Mouse (Mus musculus) lung, postnatal 25 days (tissue): ENCODE results near the gene Ormdl2.
"Not testable (repeated sequence)": the region's sequence is repeated elsewhere in the genome, so short reads cannot be mapped to it uniquely, and the experiment has no call there.

Experiments
- DNase-seq: peaks from one replicate; pipeline ENCODE4 v3.0.0; 2022; ENCODE audit warnings: low spot score

The Ormdl2 gene

DNA sequence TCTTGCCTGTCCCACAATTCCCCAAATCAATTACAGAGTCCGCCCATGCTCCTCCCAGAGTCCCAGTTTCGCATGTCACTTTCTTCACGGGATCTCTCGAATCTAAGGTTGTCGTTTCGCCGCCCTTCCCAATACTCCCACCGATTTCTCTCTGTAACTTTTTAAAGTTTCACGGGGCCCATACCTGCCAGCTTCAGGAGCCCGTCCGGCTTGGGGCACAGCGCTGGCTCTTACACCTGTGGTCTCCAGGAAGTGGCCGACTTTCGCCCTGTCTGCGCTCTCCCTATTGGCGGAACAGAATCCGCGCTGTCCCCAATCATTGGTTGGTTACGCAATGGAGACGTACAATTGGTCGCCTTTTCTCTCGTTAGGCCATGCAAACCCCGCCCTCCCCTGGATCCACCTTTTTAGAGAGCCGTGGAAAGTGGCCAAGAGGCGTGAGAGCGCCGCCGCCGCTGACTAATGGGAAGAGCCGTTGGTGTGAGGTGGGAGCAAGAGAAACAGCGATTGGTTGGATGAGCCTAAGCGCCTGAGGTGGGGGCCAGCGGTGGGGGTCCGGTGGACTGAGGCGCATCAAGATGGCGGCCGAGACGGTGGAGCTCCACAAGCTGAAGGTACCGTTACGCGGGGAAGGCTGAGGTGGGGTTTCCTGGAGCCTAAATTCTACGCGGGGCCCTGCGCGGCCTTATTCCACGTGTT is at the start of gene Ormdl2:
Gene Ormdl2 (minus strand): TSS at position 288 of the 699 bp plus-strand sequence.
- peak; percentile 99 for DNase-seq

DNA sequence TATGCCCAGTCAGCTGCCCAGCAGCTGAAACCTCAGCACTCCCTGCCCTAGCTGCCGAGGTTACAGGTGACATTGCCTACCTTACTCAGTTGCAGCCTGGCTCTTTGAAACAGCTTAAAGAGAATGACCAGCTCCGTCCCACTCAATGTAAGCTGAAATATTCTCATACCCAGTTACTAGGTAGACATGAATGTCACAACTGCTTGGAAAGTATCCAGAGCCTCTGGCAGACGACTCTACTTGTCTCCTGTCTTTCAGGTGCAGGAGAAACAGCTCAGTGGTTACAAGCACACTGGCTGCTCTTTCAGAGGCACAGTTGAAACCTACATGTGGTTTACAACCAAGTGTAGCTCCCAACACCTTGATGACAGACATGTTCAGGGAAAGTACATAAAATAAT is 48.9 kb upstream of the Ormdl2 start:
- DNase-seq: no peak

GRCm38 (mm10) chr10:128866518-128866917 is 45.1 kb upstream of the Ormdl2 start:
- DNase-seq: no peak

- DNase-seq: no peak
Measured at GRCm38 (mm10) chr10:128866042-128866441, 44.6 kb upstream of the Ormdl2 start.

- no peak for DNase-seq
Measured at GRCm38 (mm10) chr10:128861176-128861575, 39.7 kb upstream of the Ormdl2 start.

DNA sequence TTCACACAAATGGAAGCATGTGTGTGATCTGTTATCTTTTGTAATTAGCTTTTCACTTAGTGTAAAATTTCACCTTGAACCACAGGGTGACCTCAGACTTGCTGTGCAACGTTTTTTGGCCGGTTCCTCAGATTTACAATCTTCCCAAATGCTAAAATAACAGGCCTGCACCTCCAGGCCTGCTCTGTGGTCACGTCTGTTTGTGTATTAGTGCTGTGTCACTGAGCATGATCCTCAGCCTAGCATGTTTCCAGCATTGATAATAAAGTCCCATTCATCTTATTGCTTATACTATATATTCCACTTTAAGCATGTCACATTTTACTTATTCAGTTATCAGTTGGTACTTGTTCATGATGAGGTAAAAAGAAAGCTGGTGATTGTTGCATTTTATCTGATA is 28.9 kb upstream of the Ormdl2 start:
- DNase-seq: no peak

GRCm38 (mm10) chr10:128848426-128848825 is 27.0 kb upstream of the Ormdl2 start:
- no peak for DNase-seq

GRCm38 (mm10) chr10:128846664-128847063 is 25.2 kb upstream of the Ormdl2 start:
- no peak for DNase-seq

- DNase-seq: peak; percentile 34
Measured at GRCm38 (mm10) chr10:128845516-128845915, 24.1 kb upstream of the Ormdl2 start.

- no peak for DNase-seq
Measured at GRCm38 (mm10) chr10:128843260-128843659, 21.8 kb upstream of the Ormdl2 start.

DNA sequence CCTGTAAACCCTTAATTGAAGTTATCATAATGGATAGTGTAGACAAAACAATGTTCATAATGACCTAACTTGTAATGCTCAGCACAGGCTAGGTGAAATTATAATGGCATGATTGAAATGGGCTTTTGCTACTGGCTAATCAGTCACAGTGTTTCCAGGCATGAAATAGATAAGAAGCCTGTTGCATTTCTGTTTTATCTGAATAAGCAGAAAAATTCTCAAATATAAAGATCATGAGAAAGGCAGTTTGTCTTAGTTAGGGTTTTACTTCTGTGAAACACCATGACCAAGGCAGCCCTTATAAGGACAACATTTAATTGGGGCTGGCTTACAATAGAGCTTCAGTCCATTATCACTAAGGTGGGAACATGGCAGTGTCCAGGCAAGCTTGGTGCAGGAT is 19.2 kb upstream of the Ormdl2 start:
- DNase-seq: no peak

GRCm38 (mm10) chr10:128839434-128839833 is 18.0 kb upstream of the Ormdl2 start:
- DNase-seq: no peak

DNA sequence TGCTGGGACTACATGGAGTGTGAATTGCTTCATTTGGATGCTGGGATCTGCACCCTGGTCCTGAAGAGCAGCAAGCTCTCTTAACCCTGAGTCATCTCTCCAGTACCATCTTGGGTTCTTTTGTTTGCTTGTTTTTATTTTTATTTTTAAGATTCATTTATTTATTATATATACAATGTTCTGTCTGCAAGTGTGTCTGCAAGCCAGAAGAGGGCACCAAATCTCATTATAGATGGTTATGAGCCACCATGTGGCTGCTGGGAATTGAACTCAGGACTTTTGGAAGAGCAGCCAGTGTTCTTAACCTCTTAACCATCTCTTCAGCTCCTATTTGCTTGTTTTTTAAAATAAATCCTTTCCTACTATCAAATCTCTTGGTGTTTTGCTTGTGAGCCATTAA is 16.0 kb upstream of the Ormdl2 start:
- DNase-seq: no peak

DNA sequence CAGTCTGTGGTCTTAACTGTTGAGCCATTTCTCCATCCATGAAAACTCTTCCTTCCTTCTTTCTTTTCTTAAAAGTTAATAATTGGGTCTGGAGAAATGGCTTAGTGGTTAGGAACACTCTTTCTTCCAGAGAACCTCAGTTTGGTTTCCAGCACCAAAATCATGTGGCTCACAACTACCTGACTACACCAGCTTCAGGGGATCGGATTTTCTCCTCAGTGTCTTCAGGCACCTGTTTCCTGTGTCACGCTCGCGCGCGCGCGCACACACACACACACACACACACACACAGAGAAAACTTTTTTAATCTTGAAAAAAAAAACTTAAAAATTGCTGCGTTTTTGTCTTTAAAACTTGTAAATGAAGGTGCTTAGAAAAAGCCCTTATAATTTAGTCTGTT is 2.4 kb upstream of the Ormdl2 start:
- DNase-seq: no peak

DNA sequence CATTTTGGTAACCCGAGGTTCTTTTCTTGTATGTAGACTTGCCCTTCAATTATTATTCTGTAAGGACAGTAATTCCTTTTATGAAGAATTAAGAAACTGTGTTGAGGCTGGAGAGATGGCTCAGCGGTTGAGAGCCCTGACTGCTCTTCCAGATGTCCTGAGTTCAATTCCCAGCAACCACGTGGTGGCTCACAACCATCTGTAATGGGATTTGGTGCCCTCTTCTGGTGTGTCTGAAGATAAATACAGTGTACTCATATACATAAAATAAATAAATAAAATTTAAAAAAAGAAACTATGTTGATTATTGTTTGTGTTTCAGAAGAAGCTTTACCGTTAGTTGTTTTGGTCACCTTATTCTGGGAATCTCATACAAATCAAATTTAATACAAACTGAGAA is 1.6 kb upstream of the Ormdl2 start:
- DNase-seq: not testable (repeated sequence)

GRCm38 (mm10) chr10:128822135-128822534 is 690 bp upstream of the Ormdl2 start:
- DNase-seq: no peak

DNA sequence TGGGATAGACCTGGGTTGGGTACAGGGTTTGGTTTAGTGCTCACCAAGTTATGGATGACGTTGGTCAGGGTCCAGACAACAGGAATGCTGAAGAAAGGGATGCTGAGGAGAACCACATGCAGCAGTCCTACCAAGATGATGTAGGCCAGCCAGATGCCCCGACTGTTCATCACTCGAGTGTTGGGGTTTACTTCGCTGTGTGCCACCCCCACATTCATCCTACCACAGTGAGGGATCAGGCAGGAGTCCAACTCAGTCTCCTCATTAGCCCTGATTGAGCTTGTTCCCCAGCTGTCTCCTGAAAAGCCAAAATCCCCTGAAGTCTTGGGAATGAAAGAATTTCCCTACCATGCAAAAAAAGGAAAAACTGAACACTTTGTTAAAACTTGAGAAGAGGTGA is 1.2 kb downstream of the Ormdl2 start:
- DNase-seq: no peak

- DNase-seq: no peak
Measured at GRCm38 (mm10) chr10:128817033-128817432, 4.4 kb downstream of the Ormdl2 start, which contains the start of gene Sarnp. TSS of gene Sarnp (plus strand) at chr10:128817333.

DNA sequence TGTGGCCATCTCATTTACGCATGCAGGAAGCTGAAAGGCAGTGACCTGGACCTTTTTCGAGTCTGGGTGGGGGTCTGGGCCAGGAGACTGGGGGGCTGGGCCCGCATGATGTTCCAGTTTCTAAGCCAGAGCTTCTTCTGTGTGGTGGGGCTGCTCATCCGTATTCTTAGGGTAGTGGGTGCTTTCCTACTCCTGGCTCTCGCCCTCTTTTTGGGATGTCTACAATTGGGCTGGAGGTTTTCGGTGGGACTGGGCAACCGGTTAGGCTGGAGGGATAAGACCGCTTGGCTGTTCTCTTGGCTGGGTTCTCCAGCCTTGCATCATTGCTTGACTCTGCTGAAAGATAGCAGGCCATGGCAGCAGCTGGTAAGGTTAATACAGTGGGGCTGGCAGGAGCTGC is 14.4 kb downstream of the Ormdl2 start:
- no peak for DNase-seq

DNA sequence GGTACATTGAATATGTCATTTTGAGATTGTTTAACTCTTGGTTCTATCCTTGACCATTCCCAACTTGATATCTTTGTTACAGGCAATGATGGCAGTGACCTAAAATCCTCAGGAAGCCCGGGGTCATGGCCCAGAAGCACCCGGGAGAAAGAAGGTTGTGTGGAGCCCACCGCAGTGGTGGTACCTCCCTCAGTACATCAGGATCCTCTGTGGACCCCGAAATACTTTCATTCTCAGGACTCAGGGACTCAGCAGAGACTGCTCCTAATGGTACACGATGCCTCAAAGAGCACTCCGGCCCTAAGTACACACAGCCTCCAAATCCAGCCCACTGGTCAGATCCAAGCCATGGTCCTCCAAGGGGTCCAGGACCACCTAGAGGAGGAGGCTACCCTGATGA is 15.4 kb downstream of the Ormdl2 start:
- no peak for DNase-seq

GRCm38 (mm10) chr10:128805092-128806000 is 16.1 kb downstream of the Ormdl2 start:
- peak; percentile 97 for DNase-seq

GRCm38 (mm10) chr10:128804271-128805091 is 17.0 kb downstream of the Ormdl2 start, which contains the start of gene Tmem198b:
TSS of gene Tmem198b (minus strand) at chr10:128804370.
- DNase-seq: peak; percentile 52
